Mouse (Mus musculus): ENCODE measurements at regions not wholly inside any gene's neighbourhood (a gene's known extent, or its start where the extent isn't known, plus 50 kb on each side); places are given as distances from the start of the nearest gene placed in this dataset.

GRCm38 (mm10) chr13:55899501-55900189, 63.7 kb upstream of the Pitx1 start:
- WGBS: 69% methylated on average over 10 of the region's 10 CpGs
- H3K4me3 ChIP-seq (replicated peaks; ENCODE audit: extremely low read depth, low read depth, low read length): no peak overlapping the region
- no peak for DNase-seq
- H3K4me1 ChIP-seq (ENCODE audit: control insufficient read depth, insufficient read depth, low read length): no peaks in the 10 kb centered on the region
- TF ChIP-seq POLR2A (IDR thresholded peaks at IDR 0.05; ENCODE audit: borderline replicate concordance, extremely low read depth, low read depth, low read length) (no peak), CTCF (IDR thresholded peaks at IDR 0.05; ENCODE audit: insufficient read depth, low read length) (no peak)

GRCm38 (mm10) chr13:55898999-55899398, 63.0 kb upstream of the Pitx1 start:
- no peak for DNase-seq
- Histone ChIP-seq H3K4me3 (replicated peaks; ENCODE audit: extremely low read depth, low read depth, low read length) (no peak overlapping the region), H3K4me1 (ENCODE audit: control insufficient read depth, insufficient read depth, low read length) (no peaks in the 10 kb centered on the region)
- 48% methylated on average over 8 of the region's 8 CpGs for WGBS
- TF ChIP-seq POLR2A (IDR thresholded peaks at IDR 0.05; ENCODE audit: borderline replicate concordance, extremely low read depth, low read depth, low read length) (no peak), CTCF (IDR thresholded peaks at IDR 0.05; ENCODE audit: insufficient read depth, low read length) (no peak)

- Histone ChIP-seq H3K4me1 (ENCODE audit: control insufficient read depth, insufficient read depth, low read length) (no peaks in the 10 kb centered on the region), H3K4me3 (replicated peaks; ENCODE audit: extremely low read depth, low read depth, low read length) (no peak overlapping the region)
- DNase-seq: no peak
- TF ChIP-seq CTCF (IDR thresholded peaks at IDR 0.05; ENCODE audit: insufficient read depth, low read length): no peak
- TF ChIP-seq POLR2A (IDR thresholded peaks at IDR 0.05; ENCODE audit: borderline replicate concordance, extremely low read depth, low read depth, low read length): no peak
- 86% methylated on average over 17 of the region's 17 CpGs for WGBS
These were observed 62.4 kb upstream of the Pitx1 start for GRCm38 (mm10) chr13:55898257-55898950.

DNA sequence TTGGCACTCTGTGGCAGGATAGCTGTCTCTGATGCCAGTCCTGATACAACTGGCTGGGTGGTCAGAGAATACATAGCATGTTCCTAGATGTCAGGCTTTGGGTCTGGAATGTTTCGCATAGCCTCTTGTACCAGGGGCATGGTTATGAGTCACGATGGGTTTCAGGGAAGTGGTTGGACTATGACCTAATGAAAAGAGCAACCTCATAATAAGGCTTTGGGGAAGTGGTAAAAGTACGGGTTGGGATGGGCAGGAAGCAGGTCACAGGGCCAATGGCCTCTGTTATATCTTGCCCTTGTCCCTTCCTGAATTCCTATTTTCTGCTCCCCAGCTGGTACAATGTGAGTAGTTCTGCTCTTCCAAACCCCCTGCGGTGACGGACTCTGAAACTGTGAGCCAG, 59.5 kb upstream of the Pitx1 start:
- no peak overlapping the region for H3K4me3 ChIP-seq (replicated peaks; ENCODE audit: extremely low read depth, low read depth, low read length)
- 80% methylated on average over 5 of the region's 5 CpGs for WGBS
- no peak for DNase-seq
- no peak for TF ChIP-seq CTCF (IDR thresholded peaks at IDR 0.05; ENCODE audit: insufficient read depth, low read length)
- TF ChIP-seq POLR2A (IDR thresholded peaks at IDR 0.05; ENCODE audit: borderline replicate concordance, extremely low read depth, low read depth, low read length): no peak
- no peaks in the 10 kb centered on the region for H3K4me1 ChIP-seq (ENCODE audit: control insufficient read depth, insufficient read depth, low read length)

DNA sequence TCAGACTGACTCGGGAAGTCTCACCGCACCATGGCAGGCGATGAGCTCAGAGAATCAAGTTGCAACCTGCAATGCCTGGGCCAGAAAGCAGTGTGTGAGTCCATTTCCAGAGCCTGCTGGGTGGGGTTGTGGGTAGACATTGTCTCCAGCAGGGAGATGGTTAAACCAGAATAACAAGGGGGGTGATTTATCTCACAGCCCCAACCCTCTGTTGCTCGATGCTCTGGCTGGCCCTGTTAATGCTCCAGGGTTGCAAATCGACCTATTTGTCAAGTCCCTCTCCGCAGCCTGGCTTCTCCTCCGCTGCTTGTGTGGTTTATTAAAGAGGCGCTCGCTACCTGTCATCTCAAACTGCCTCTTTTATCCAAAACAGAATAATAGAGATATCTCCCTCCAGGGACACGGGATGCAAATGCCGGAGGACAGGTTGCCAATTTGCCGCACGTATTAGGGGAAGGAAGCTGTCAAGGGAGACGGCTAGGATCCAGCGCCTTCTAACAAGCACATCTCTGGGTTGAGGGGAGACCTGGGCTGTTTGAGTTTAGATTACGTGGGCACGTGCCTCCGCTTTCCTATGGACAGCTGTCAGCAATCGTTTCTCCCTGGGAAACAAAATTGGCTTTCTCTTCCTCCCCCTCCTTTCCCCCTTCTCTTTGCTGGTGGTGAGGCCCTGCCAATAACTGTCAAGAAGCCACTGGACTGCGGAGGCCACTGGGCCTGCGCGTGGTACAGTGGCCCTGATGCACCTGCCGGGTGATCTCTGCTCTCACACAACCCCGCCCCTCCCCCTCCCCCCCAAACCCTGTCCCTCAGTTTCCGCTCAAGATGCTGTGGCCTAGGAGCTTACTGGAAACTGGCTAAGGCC, 57.4 kb upstream of the Pitx1 start:
- no peaks in the 10 kb centered on the region for H3K4me1 ChIP-seq (ENCODE audit: control insufficient read depth, insufficient read depth, low read length)
- TF ChIP-seq POLR2A (IDR thresholded peaks at IDR 0.05; ENCODE audit: borderline replicate concordance, extremely low read depth, low read depth, low read length) (no peak), CTCF (IDR thresholded peaks at IDR 0.05; ENCODE audit: insufficient read depth, low read length) (no peak)
- 72% methylated on average over 25 of the region's 25 CpGs for WGBS
- H3K4me3 ChIP-seq (replicated peaks; ENCODE audit: extremely low read depth, low read depth, low read length): no peak overlapping the region
- DNase-seq: no peak

DNA sequence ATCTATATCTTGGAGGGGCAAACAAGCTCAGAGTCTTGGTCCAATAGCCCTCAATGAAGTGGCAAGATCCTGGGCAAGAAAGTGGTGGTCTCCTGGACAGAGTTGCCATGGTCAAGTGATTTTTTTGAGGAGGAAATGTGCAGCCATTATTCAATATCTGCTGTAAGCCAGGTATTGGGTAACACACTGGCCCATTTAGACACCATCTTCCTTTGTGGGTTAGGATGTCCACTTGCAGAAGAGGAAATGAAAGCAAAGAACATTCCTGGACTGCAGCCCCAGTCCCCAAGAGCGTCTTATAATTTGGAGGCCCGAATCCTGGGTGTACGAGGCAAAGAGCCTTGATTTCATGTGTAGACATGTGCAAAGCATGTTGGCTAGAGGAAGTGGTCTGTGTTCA, 56.3 kb upstream of the Pitx1 start:
- TF ChIP-seq POLR2A (IDR thresholded peaks at IDR 0.05; ENCODE audit: borderline replicate concordance, extremely low read depth, low read depth, low read length): no peak
- TF ChIP-seq CTCF (IDR thresholded peaks at IDR 0.05; ENCODE audit: insufficient read depth, low read length): no peak
- WGBS: 72% methylated on average over 3 of the region's 3 CpGs
- H3K4me1 ChIP-seq (ENCODE audit: control insufficient read depth, insufficient read depth, low read length): no peaks in the 10 kb centered on the region
- no peak overlapping the region for H3K4me3 ChIP-seq (replicated peaks; ENCODE audit: extremely low read depth, low read depth, low read length)
- DNase-seq: no peak

GRCm38 (mm10) chr13:55887099-55887736, 51.2 kb upstream of the Pitx1 start:
- TF ChIP-seq POLR2A (IDR thresholded peaks at IDR 0.05; ENCODE audit: borderline replicate concordance, extremely low read depth, low read depth, low read length): no peak
- TF ChIP-seq CTCF (IDR thresholded peaks at IDR 0.05; ENCODE audit: insufficient read depth, low read length): no peak
- Histone ChIP-seq H3K4me3 (replicated peaks; ENCODE audit: extremely low read depth, low read depth, low read length) (no peak overlapping the region), H3K4me1 (ENCODE audit: control insufficient read depth, insufficient read depth, low read length) (no peaks in the 10 kb centered on the region)
- no peak for DNase-seq
- 82% methylated on average over 13 of the region's 13 CpGs for WGBS
